Mouse (Mus musculus): ENCODE measurements around the gene Mrtfb. TPM values are rescaled to one million over a fixed set of nuclear protein-coding genes. Genes with fewer than 3 reads are reported as not detected.

Mrtfb gene
- polyA plus RNA-seq, 1 experiment from 2014 or later: 4.5 TPM

- no peak overlapping the region for H3K4me3 ChIP-seq (ENCODE audit: low read depth, low read length)
- H3K4me2 ChIP-seq (ENCODE audit: low read depth, low read length): no peak overlapping the region
- H3K27me3 ChIP-seq (ENCODE audit: control insufficient read depth, insufficient read depth, low read depth, low read length): no peaks in the 10 kb centered on the region
- no peaks in the 10 kb centered on the region for H3K36me3 ChIP-seq (ENCODE audit: control insufficient read depth, insufficient read depth)
- H3K4me1 ChIP-seq (ENCODE audit: control insufficient read depth, low read depth, low read length): no peaks in the 10 kb centered on the region
- ATAC-seq (ENCODE audit: low read depth): no peak
- H3K27ac ChIP-seq (ENCODE audit: low read length): no peak overlapping the region
- no peak overlapping the region for H3K9ac ChIP-seq (ENCODE audit: low read depth, low read length)
- WGBS (ENCODE audit: insufficient replicate concordance): 82% methylated on average over 2 of the region's 2 CpGs
- H3K9me3 ChIP-seq (replicated peaks; ENCODE audit: control insufficient read depth, low read length): no peaks in the 10 kb centered on the region
Observed at GRCm38 (mm10) chr16:13381771-13382170, 125.5 kb downstream of the Mrtfb start.

DNA sequence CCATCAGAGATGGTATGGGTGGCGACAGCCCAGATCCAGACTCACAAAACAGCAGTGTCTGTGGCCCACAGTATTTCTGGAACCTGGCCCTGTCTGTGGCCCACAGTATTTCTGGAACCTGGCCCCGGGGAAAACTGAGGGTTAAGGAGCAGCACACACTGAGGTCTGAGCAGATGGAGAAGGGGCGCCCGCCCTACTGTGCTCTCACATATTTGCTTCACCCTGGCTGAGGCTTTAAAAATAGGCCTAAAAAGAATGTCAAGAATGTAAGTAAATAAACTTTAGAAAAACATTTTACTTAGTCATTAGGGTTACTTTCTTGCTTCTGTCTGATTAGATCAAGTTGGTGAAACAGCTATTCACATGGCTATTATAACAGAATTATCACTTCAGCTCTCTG is 131.0 kb downstream of the Mrtfb start:
- H3K4me2 ChIP-seq (ENCODE audit: low read depth, low read length): no peak overlapping the region
- no peaks in the 10 kb centered on the region for H3K27me3 ChIP-seq (ENCODE audit: control insufficient read depth, insufficient read depth, low read depth, low read length)
- H3K9ac ChIP-seq (ENCODE audit: low read depth, low read length): no peak overlapping the region
- no peak overlapping the region for H3K4me3 ChIP-seq (ENCODE audit: low read depth, low read length)
- H3K9me3 ChIP-seq (replicated peaks; ENCODE audit: control insufficient read depth, low read length): no peaks in the 10 kb centered on the region
- 63% methylated on average over 4 of the region's 4 CpGs for WGBS (ENCODE audit: insufficient replicate concordance)
- no peaks in the 10 kb centered on the region for H3K4me1 ChIP-seq (ENCODE audit: control insufficient read depth, low read depth, low read length)
- no peak overlapping the region for H3K27ac ChIP-seq (ENCODE audit: low read length)
- no peaks in the 10 kb centered on the region; the same call in 1 of the 2 replicates for H3K36me3 ChIP-seq (ENCODE audit: control insufficient read depth, insufficient read depth)
- no peak for ATAC-seq (ENCODE audit: low read depth)

DNA sequence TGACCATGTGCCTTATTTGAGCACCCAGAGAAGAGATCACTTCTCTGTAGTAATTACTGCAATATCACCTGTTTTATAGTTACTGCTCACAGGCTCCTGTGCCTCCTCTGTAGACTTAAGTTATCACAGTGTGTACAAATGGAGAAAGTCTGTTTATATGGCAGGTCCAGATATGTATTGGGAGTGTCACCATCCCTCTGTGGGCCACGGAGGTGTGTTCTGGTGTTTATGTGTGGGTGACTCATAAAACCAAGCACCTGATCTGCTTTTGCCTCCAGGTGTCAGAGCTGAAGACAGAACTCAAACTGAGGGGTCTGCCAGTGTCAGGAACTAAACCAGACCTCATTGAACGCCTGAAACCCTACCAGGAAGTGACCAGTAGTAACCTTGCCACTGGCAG is 144.1 kb downstream of the Mrtfb start:
- 56% methylated on average over 2 of the region's 2 CpGs for WGBS (ENCODE audit: insufficient replicate concordance)
- no peak overlapping the region for H3K9ac ChIP-seq (ENCODE audit: low read depth, low read length)
- no peak for ATAC-seq (ENCODE audit: low read depth)
- no peaks in the 10 kb centered on the region; the same call in none of the 2 replicates for H3K36me3 ChIP-seq (ENCODE audit: control insufficient read depth, insufficient read depth)
- no peaks in the 10 kb centered on the region for H3K4me1 ChIP-seq (ENCODE audit: control insufficient read depth, low read depth, low read length)
- no peak overlapping the region for H3K4me3 ChIP-seq (ENCODE audit: low read depth, low read length)
- no peaks in the 10 kb centered on the region for H3K9me3 ChIP-seq (replicated peaks; ENCODE audit: control insufficient read depth, low read length)
- H3K4me2 ChIP-seq (ENCODE audit: low read depth, low read length): no peak overlapping the region
- no peak overlapping the region for H3K27ac ChIP-seq (ENCODE audit: low read length)
- H3K27me3 ChIP-seq (ENCODE audit: control insufficient read depth, insufficient read depth, low read depth, low read length): no peaks in the 10 kb centered on the region

DNA sequence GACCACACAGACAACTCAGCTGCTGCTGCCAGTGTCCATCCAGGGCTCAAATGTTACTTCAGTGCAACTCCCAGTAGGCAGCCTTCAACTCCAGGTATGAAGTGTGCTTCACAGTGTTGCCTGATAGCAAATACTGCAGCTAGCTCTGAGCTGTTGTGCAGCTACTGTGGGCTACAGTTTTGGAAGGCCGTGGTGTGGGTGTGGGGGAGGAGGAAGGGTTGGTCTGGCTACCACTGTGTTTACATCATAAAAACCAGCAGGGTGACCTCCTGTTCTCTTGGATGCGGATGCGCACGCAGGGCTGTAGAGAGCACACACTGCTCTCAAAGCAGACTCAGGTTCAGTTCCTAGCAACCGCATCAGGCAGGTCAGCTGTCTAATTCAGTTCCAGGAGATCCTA is 145.3 kb downstream of the Mrtfb start:
- Histone ChIP-seq H3K4me2 (ENCODE audit: low read depth, low read length) (no peak overlapping the region), H3K9me3 (replicated peaks; ENCODE audit: control insufficient read depth, low read length) (no peaks in the 10 kb centered on the region), H3K4me3 (ENCODE audit: low read depth, low read length) (no peak overlapping the region), H3K27ac (ENCODE audit: low read length) (no peak overlapping the region), H3K4me1 (ENCODE audit: control insufficient read depth, low read depth, low read length) (no peaks in the 10 kb centered on the region), H3K27me3 (ENCODE audit: control insufficient read depth, insufficient read depth, low read depth, low read length) (no peaks in the 10 kb centered on the region), H3K36me3 (ENCODE audit: control insufficient read depth, insufficient read depth) (no peaks in the 10 kb centered on the region; the same call in none of the 2 replicates), H3K9ac (ENCODE audit: low read depth, low read length) (no peak overlapping the region)
- WGBS (ENCODE audit: insufficient replicate concordance): 69% methylated on average over 5 of the region's 5 CpGs
- ATAC-seq (ENCODE audit: low read depth): no peak

DNA sequence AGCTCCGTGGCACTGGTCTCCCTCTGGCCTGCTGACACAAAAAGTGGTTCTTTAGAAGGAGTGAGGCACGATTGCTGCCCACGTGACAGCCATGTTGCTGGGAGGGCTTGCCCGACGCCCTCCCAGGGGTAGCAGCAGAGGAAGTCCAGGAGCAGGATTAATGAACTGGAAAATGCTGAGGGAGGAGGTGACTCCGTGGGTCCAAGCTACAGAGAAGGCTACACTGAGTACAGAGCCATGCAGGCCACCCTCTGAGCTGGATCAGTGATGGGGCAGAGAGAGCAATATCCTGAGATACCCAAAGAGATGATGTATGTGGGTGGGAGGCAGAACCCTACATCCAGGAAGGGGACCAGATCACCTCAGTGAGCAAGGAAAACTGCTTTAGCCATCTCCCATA is 148.4 kb downstream of the Mrtfb start:
- no peak overlapping the region for H3K27ac ChIP-seq (ENCODE audit: low read length)
- no peak overlapping the region for H3K9ac ChIP-seq (ENCODE audit: low read depth, low read length)
- no peaks in the 10 kb centered on the region for H3K9me3 ChIP-seq (replicated peaks; ENCODE audit: control insufficient read depth, low read length)
- no peak overlapping the region for H3K4me3 ChIP-seq (ENCODE audit: low read depth, low read length)
- H3K4me2 ChIP-seq (ENCODE audit: low read depth, low read length): no peak overlapping the region
- 67% methylated on average over 6 of the region's 6 CpGs for whole genome bisulfite sequencing (ENCODE audit: insufficient replicate concordance)
- H3K27me3 ChIP-seq (ENCODE audit: control insufficient read depth, insufficient read depth, low read depth, low read length): no peaks in the 10 kb centered on the region
- no peak for ATAC-seq (ENCODE audit: low read depth)
- peaks cover 2% of the 10 kb centered on the region for H3K36me3 ChIP-seq (ENCODE audit: control insufficient read depth, insufficient read depth)
- H3K4me1 ChIP-seq (ENCODE audit: control insufficient read depth, low read depth, low read length): no peaks in the 10 kb centered on the region

- no peak for ATAC-seq (ENCODE audit: low read depth)
- Histone ChIP-seq H3K4me2 (ENCODE audit: low read depth, low read length) (no peak overlapping the region), H3K9me3 (replicated peaks; ENCODE audit: control insufficient read depth, low read length) (no peaks in the 10 kb centered on the region), H3K27ac (ENCODE audit: low read length) (no peak overlapping the region), H3K9ac (ENCODE audit: low read depth, low read length) (no peak overlapping the region), H3K4me1 (ENCODE audit: control insufficient read depth, low read depth, low read length) (no peaks in the 10 kb centered on the region), H3K27me3 (ENCODE audit: control insufficient read depth, insufficient read depth, low read depth, low read length) (no peaks in the 10 kb centered on the region), H3K4me3 (ENCODE audit: low read depth, low read length) (no peak overlapping the region), H3K36me3 (ENCODE audit: control insufficient read depth, insufficient read depth) (peaks cover 2% of the 10 kb centered on the region)
- WGBS (ENCODE audit: insufficient replicate concordance): 61% methylated on average over 2 of the region's 2 CpGs
Observed at GRCm38 (mm10) chr16:13405403-13405802, 149.1 kb downstream of the Mrtfb start.

GRCm38 (mm10) chr16:13409530-13410163 is 153.4 kb downstream of the Mrtfb start:
- WGBS (ENCODE audit: insufficient replicate concordance): 56% methylated on average over 4 of the region's 4 CpGs

DNA sequence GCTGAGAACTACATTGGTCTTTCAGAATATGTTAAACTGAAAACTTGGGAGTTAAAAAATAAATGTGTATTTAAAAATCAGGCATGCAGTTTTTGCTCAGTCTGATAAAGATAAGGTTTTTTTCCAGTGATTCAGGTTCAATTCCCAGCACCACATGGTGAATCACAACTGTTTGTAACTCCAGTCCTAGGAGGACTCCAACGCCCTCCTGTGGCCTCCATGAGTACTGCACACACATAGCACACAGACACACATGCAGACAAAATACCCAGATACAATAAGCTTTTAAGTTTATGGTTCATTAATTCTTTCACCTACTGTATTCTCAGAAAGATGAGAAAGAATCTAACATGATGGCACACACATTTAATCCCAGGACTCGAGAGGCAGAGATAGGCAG is 154.5 kb downstream of the Mrtfb start:
- H3K4me3 ChIP-seq (ENCODE audit: low read depth, low read length): no peak overlapping the region
- H3K9ac ChIP-seq (ENCODE audit: low read depth, low read length): no peak overlapping the region
- H3K27ac ChIP-seq (ENCODE audit: low read length): no peak overlapping the region
- 52% methylated on average over 2 of the region's 2 CpGs for WGBS (ENCODE audit: insufficient replicate concordance)
- no peaks in the 10 kb centered on the region for H3K9me3 ChIP-seq (replicated peaks; ENCODE audit: control insufficient read depth, low read length)
- peaks cover 13% of the 10 kb centered on the region for H3K36me3 ChIP-seq (ENCODE audit: control insufficient read depth, insufficient read depth)
- ATAC-seq (ENCODE audit: low read depth): no peak
- H3K27me3 ChIP-seq (ENCODE audit: control insufficient read depth, insufficient read depth, low read depth, low read length): no peaks in the 10 kb centered on the region
- H3K4me2 ChIP-seq (ENCODE audit: low read depth, low read length): no peak overlapping the region
- H3K4me1 ChIP-seq (ENCODE audit: control insufficient read depth, low read depth, low read length): no peaks in the 10 kb centered on the region

More at GRCm38 (mm10) chr16:13409530-13410163, 153.4 kb downstream of the Mrtfb start:
- H3K4me1 ChIP-seq (ENCODE audit: control insufficient read depth, low read depth, low read length): no peaks in the 10 kb centered on the region
- no peak overlapping the region for H3K27ac ChIP-seq (ENCODE audit: low read length)
- no peaks in the 10 kb centered on the region for H3K9me3 ChIP-seq (replicated peaks; ENCODE audit: control insufficient read depth, low read length)
- H3K9ac ChIP-seq (ENCODE audit: low read depth, low read length): no peak overlapping the region
- no peak for ATAC-seq (ENCODE audit: low read depth)
- H3K4me3 ChIP-seq (ENCODE audit: low read depth, low read length): no peak overlapping the region
- no peak overlapping the region for H3K4me2 ChIP-seq (ENCODE audit: low read depth, low read length)
- H3K27me3 ChIP-seq (ENCODE audit: control insufficient read depth, insufficient read depth, low read depth, low read length): no peaks in the 10 kb centered on the region
- peaks cover 13% of the 10 kb centered on the region for H3K36me3 ChIP-seq (ENCODE audit: control insufficient read depth, insufficient read depth)

DNA sequence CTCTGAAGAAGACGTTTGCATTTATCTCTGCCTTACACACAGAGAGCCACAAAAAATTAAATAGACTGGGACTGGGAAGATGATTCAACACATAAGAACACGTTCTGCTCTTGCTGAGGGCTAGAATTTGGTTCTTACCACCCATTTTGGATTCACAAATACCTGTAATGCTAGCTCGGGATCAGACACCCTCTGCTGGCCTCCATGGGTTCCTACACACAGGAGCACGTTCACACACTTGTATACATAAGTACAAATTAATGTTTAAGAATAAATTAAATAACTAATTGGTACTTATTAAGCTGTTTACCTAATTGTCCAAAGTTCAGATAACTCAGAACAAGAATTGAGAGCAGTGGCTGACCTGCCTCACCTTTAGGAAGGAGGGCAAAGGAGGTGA is 155.2 kb downstream of the Mrtfb start:
- H3K9me3 ChIP-seq (replicated peaks; ENCODE audit: control insufficient read depth, low read length): no peaks in the 10 kb centered on the region
- no peak overlapping the region for H3K27ac ChIP-seq (ENCODE audit: low read length)
- ATAC-seq (ENCODE audit: low read depth): no peak
- H3K4me3 ChIP-seq (ENCODE audit: low read depth, low read length): no peak overlapping the region
- no peak overlapping the region for H3K4me2 ChIP-seq (ENCODE audit: low read depth, low read length)
- H3K9ac ChIP-seq (ENCODE audit: low read depth, low read length): no peak overlapping the region
- peaks cover 13% of the 10 kb centered on the region for H3K36me3 ChIP-seq (ENCODE audit: control insufficient read depth, insufficient read depth)
- no peaks in the 10 kb centered on the region for H3K4me1 ChIP-seq (ENCODE audit: control insufficient read depth, low read depth, low read length)
- H3K27me3 ChIP-seq (ENCODE audit: control insufficient read depth, insufficient read depth, low read depth, low read length): no peaks in the 10 kb centered on the region
- WGBS (ENCODE audit: insufficient replicate concordance): 68% methylated on average over 4 of the region's 4 CpGs
